Mouse (Mus musculus) neutrophil, adult 59 days (primary cell): Measurements from ENCODE around the gene Mapkapk5. TPM values are rescaled to one million over a fixed set of nuclear protein-coding genes. Genes with fewer than 3 reads are reported as not detected.

ENCODE experiments used
- total RNA-seq, 2 experiments: library from RNA; stranded (reverse); gene quantifications; 1 replicate in 1 of 2; 2 replicates in 1 of 2; pipeline ENCODE4 v1.2.4; 2023

Gene Mapkapk5
- 10 to 100 TPM; 64.2 to 77.4 TPM for total RNA-seq

DNA sequence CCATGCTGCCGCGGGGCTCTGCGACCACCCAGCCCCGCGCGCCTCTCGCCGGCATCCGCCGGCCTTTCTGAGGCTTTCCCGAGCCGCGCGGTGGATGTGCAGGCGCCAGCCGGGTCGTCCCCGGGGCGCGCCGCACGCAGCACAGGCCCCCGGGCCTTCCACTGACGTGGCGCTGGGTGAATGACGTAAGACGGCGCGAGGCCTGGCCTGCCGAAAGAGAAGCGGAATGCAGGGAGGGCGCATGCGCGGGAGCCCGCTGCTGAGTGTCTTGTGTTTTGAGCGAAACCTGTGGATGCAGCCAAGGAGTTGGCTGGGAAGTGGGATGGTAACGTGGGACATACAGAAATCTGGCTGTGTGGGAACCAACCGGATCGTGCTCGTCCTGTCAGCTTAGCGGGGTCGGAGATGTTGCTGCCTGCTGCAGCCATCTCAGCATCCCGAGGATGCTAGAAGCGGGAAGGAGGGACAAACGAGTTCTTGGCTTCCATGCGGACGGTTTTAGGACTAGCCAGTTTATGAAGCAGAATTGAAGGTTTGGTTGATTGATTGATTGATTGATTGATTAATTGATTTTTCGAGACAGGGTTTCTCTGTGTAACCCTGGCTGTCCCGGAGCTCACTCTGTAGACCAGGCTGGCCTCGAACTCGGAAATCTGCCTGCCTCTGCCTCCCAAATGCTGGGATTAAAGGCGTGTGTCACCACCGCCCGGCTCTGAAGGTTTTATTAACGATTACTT lies at the start of gene Mapkapk5:
Gene Mapkapk5, minus strand, starts transcription at position 113 of the 737 bp plus-strand sequence.

DNA sequence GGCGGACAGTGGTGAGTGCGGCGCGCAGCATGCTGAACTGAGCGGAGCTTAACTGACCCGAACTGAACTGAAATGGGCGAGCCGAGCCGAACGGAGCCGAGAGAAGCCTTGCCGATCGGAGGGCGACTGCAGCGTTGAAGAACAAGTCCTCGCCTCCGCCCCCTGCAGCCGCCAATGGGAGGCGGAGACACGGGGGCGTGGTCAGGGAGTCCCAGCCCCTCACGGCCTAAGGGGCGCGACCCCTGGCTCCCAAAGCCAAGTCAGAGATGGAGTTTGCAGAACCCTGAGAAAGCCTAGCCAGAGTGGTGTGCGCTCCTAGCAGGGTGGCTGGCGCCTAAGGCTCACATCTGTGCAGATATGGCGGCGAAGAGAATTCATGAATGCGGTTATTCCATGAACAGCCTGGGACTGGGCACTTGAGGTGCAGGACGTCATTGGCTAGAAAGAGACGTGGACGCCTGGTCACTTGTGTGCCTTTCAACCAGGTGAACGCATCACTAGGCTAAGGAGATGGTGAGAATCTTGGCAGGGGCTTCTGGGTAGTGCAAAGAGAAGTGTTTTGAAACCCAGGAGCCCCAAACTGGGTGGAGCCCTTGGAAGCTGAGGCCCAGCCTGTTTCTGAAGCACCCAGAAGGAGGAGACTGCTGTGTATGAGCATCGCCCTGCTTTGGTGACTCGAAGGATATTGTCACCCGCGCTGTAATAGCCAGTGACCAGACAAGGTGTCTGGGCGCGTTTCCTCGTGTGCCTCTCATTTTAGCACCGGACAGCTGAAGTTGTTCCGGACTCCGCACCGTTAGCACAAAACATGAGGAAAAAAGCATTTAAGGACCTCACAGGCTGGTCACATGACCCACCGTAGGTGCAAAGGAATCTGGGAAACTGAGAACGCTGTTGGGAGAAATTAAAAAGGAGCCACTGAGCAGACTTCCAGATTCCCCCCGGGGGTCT lies 48.0 kb upstream of the Mapkapk5 start, which contains the start of gene Aldh2:
Gene Aldh2, minus strand, starts transcription at position 374 of the 951 bp plus-strand sequence.

DNA sequence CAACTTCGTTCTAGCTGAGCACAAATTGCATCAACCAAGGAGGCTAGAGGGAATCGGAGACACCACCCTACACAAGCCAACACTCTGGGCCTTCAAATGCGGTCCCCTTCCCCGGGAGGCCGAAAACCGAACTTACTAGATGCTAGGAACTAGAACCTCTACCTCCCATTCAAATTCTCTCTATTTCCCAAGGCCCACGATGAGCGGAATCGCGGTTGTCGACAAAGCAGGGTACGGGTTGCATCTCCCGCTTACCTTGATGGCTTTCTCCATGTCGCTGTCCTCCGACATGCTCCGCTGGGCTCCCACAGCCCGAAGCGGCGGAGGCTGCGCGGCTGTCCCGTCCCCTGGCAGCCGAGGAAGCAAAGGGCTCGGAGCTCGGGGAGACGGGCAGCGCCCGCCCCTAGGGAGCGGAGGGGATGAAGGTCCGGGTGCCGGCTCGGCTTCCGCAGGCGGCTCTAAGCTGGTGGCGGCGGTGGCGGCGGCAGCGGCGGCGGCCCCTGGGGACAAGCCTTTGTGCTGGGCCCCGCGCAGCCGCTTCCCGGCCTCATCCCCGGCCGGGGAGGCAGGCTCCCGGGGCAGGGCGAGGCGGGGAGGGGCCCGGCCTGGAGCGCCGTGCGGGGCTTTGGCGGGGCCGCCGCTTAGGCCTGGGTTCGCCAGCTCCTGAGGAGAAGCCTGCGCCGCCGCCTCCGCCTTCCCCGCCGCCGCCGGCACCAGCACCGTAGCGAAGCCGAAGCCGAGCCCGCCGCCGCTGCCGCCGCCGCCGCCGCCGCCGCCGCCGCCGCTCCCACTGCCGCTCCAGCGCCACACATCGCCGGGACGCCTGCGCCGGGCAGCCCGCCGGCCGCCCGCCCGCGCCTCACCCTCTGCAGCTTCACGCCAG lies 554 bp downstream of the Mapkapk5 start, which contains the start of the genes Adam1a and Gm42878:
Gene Adam1a, minus strand, starts transcription at position 573 of the 883 bp plus-strand sequence.
Gene Gm42878, minus strand, starts transcription at position 573 of the 883 bp plus-strand sequence.

DNA sequence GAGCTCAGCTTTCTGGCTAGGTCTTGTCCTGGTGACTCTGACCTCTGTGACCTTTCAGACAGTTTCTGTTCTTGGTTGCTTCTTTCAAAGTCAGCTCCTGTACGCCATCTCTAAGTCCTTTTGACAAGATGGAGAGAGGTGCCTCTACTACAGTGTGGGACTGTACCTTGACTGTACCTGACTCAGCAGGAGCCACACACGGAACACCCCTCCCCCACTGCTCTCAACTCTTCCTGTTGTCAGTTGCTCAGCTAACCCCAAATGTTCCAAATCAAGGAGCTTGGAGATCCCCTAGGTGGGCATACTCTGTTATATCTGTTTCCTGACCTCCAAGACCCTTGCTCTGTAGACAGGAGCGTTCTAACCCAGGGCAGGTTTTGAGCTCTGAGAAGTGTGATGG lies 42.5 kb downstream of the Mapkapk5 start, which contains the start of gene Adam1b:
Gene Adam1b, minus strand, starts transcription at position 205 of the 400 bp plus-strand sequence.

Other genes starting within 250 kb of the Mapkapk5 start
- 100 to 1,000 TPM; 120 to 127 TPM for gene Trafd1, start 160.3 kb downstream of the Mapkapk5 start, total RNA-seq
- 10 to 100 TPM; 11.1 to 12.8 TPM for gene Naa25, start 148.0 kb downstream of the Mapkapk5 start, total RNA-seq
- gene Tmem116, start 94.0 kb downstream of the Mapkapk5 start, total RNA-seq: 1 to 10 TPM in 1 of 2 experiments, not detected in 1; 1.0 TPM
- gene Erp29, start 93.4 kb downstream of the Mapkapk5 start, total RNA-seq: 100 to 1,000 TPM; 140 to 185 TPM
- gene Adam1b, start 42.5 kb downstream of the Mapkapk5 start, total RNA-seq: not detected
- gene Adam1a, start 423 bp downstream of the Mapkapk5 start, total RNA-seq: 1 to 10 TPM; 2.6 to 2.7 TPM
- not detected for gene Gm42878, start 423 bp downstream of the Mapkapk5 start, total RNA-seq
- 100 to 1,000 TPM; 857 to 999 TPM for gene Aldh2, start 47.9 kb upstream of the Mapkapk5 start, total RNA-seq
- gene Acad12, start 73.0 kb upstream of the Mapkapk5 start, total RNA-seq: 1 to 10 TPM; 4.3 to 4.9 TPM
- gene Acad10, start 114.6 kb upstream of the Mapkapk5 start, total RNA-seq: 1 to 10 TPM; 2.9 to 4.7 TPM
- gene Brap, start 114.7 kb upstream of the Mapkapk5 start, total RNA-seq: 10 to 100 TPM; 64.0 to 74.1 TPM
- 10 to 100 TPM; 52.6 to 63.8 TPM for gene Atxn2, start 165.4 kb upstream of the Mapkapk5 start, total RNA-seq